Mouse (Mus musculus) myocyte (in vitro differentiated cells): ENCODE data around the gene Trim12a. TPM values are rescaled to one million over a fixed set of nuclear protein-coding genes. Genes with fewer than 3 reads are reported as not detected.
"Not testable (repeated sequence)": the region's sequence is repeated elsewhere in the genome, so short reads cannot be mapped to it uniquely, and the experiment has no call there.

Experiments used
- H3K27me3 ChIP-seq: one replicate; pipeline ENCODE4 v1.6.1; 2011; ENCODE audit not compliant: control insufficient read depth, insufficient read depth, insufficient read length
- H3K36me3 ChIP-seq: one replicate; pipeline ENCODE4 v1.6.1; 2011; ENCODE audit not compliant: control insufficient read depth, insufficient read depth
- H3K4me2 ChIP-seq: one replicate; pipeline ENCODE4 v1.6.1; 2011; ENCODE audit warnings: low read depth, control low read depth
- H3K4me3 ChIP-seq: one replicate; pipeline ENCODE4 v1.5.1; 2011; ENCODE audit warnings: mild to moderate bottlenecking, control low read depth, moderate library complexity
- H3K79me2 ChIP-seq: one replicate; pipeline ENCODE4 v1.6.1; 2011; ENCODE audit not compliant: control insufficient read depth, insufficient read depth
- H3ac ChIP-seq: one replicate; pipeline ENCODE4 v1.6.1; 2011; ENCODE audit not compliant: control insufficient read depth, insufficient read length
- E2F4 ChIP-seq: IDR thresholded peaks from one replicate; pipeline ENCODE4 v1.6.1; 2011; ENCODE audit warnings: mild to moderate bottlenecking, control low read depth, moderate library complexity; ENCODE audit not compliant: insufficient read depth
- MAX ChIP-seq: IDR thresholded peaks from one replicate; pipeline ENCODE4 v1.6.1; 2011; ENCODE audit warnings: low read depth, mild to moderate bottlenecking, control low read depth
- MYOD1 ChIP-seq, 3 experiments: IDR thresholded peaks; one replicate each; pipeline ENCODE4 v1.6.1; 2011; ENCODE audit warnings: control low read depth in 2 of 3, low read depth in 2 of 3, mild to moderate bottlenecking in 2 of 3, moderate library complexity in 1 of 3; ENCODE audit not compliant: insufficient read length in 2 of 3, control insufficient read depth in 1 of 3
- MYOG ChIP-seq, 3 experiments: IDR thresholded peaks; one replicate each; pipeline ENCODE4 v1.6.1; 2011; ENCODE audit warnings: control low read depth in 2 of 3, low read depth in 2 of 3, mild to moderate bottlenecking in 2 of 3; ENCODE audit not compliant: insufficient read length in 2 of 3, control insufficient read depth in 1 of 3, insufficient read depth in 1 of 3
- POLR2AphosphoS2 ChIP-seq: IDR thresholded peaks from one replicate; pipeline ENCODE4 v1.6.1; 2011; ENCODE audit warnings: low read depth, control low read depth; ENCODE audit not compliant: insufficient read length
- REST ChIP-seq: IDR thresholded peaks from one replicate; pipeline ENCODE4 v1.6.1; 2011; ENCODE audit warnings: mild to moderate bottlenecking, control low read depth, moderate library complexity; ENCODE audit not compliant: insufficient read depth, insufficient read length
- SRF ChIP-seq: IDR thresholded peaks from one replicate; pipeline ENCODE4 v1.6.1; 2011; ENCODE audit warnings: low read depth; ENCODE audit not compliant: control insufficient read depth, insufficient read length
- TCF12 ChIP-seq: IDR thresholded peaks from one replicate; pipeline ENCODE4 v1.6.1; 2011; ENCODE audit warnings: mild to moderate bottlenecking, control low read depth; ENCODE audit not compliant: poor library complexity, insufficient read depth, severe bottlenecking
- TCF3 ChIP-seq: IDR thresholded peaks from one replicate; pipeline ENCODE4 v1.6.1; 2011; ENCODE audit warnings: low read depth, control low read depth; ENCODE audit not compliant: insufficient read length
- USF1 ChIP-seq: IDR thresholded peaks from one replicate; pipeline ENCODE4 v1.6.1; 2011; ENCODE audit warnings: low read depth, mild to moderate bottlenecking, control low read depth, moderate library complexity
- polyA plus RNA-seq: library from polyadenylated mRNA; unstranded; fragments of >200 nt; fragmentation: generic; extraction: Trizol; gene quantifications from one replicate; pipeline ENCODE4 v1.2.1, GENCODE M21; 2012; ENCODE audit warnings: missing spikeins

Trim12a gene
- polyA plus RNA-seq, 1 experiment: not detected

DNA sequence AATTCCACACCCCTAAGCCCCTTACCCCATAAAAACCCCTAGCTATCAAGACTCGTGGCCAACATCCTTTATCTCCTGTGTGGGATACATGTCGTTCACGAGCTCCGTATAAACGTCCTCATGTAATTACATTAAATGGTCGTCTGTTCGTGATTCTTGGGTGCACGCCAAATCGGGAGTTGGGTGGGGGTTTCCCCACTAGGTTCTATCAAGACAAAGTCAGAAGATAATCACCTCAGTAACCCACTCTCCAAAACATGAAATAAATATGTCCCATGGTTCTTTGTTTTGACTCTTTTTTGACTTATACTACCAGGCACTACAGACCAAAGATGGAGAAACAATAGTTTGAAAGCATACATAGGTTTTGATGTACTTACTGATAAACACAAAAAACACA lies 6.8 kb upstream of the Trim12a start:
- H3K4me2 ChIP-seq: no peak overlapping the region
- H3K36me3 ChIP-seq: no peaks in the 10 kb centered on the region
- no peak overlapping the region for H3K4me3 ChIP-seq
- H3K27me3 ChIP-seq: no peaks in the 10 kb centered on the region
- H3K79me2 ChIP-seq: no peaks in the 10 kb centered on the region
- H3ac ChIP-seq: no peak overlapping the region
- no peak for TF ChIP-seq MAX
- no peak for TF ChIP-seq TCF3

DNA sequence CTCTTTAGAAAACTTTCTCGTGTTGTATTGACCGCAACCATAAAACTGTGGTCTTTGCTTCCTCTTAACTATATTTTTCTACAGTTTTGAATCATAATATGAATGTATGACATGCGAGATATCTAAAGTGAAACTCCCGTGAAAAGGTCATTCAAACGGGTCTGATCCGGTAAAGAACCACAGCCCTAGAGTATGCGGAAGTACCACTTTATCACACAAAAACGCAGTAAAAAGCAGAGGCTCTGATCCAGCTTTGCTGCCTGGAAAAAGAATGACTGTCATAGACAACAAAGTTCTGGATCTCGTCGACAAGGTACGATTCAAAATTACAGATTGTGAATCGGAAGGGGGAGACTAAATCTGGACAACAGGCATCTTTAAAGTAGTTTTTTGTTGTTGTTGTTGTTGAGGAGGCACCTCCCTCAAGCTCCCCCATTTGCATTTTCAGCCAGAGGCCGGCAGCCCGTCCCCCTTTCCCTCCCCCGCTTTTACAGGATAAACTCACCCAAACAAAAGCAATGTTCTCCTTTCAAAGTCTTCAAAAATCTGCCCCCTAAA lies 391 bp downstream of the Trim12a start:
- Histone ChIP-seq H3K4me3 (no peak overlapping the region), H3K36me3 (no peaks in the 10 kb centered on the region), H3ac (no peak overlapping the region), H3K4me2 (no peak overlapping the region), H3K79me2 (no peaks in the 10 kb centered on the region), H3K27me3 (no peaks in the 10 kb centered on the region)
- TF ChIP-seq MAX (no peak), USF1 (no peak), TCF12 (no peak), POLR2AphosphoS2 (no peak)

DNA sequence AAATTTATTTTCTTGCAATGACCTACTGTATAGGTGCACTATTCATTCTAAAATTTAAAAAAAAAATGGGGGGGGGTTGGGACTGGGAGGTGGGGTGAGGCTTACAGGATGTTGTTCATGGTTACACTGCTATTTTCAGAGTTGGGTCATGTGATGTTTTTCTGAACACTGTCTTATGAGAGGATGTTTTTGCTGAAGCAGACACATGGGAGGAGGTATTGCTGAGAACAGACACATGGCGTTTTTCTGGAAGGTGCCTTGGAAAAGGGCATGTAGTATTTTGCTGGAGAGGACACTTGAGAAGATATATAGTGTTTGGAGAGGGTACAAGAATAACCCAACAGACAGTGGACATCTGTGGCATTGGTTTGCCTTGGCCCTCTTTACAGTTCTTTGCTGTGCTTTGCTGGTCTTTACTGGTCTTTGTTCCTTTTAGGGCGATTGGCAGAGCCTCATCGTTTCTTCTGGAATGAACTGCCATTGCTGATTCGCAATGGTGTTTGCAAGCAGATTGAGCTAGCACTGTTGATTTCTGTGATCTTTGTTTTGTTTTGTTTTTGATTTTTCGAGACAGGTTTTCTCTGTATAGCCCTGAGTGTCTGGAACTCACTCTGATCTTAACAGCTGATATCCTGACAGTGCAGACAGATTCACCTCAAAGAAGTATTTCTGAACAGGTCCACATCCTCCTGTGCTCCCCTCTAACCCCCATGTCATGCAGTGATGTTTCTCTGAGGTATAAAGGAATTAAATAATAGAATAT lies 23.4 kb downstream of the Trim12a start:
- H3K79me2 ChIP-seq: no peaks in the 10 kb centered on the region
- H3K36me3 ChIP-seq: no peaks in the 10 kb centered on the region
- TF ChIP-seq MYOG (IDR thresholded peaks at IDR 0.05; ENCODE audit: control insufficient read depth in 1 of 3, insufficient read depth in 1 of 3, insufficient read length in 2 of 3, low read depth in 2 of 3) (no peak), MYOD1 (IDR thresholded peaks at IDR 0.05; ENCODE audit: control insufficient read depth in 1 of 3, insufficient read length in 2 of 3, low read depth in 2 of 3) (no peak), REST (no peak), POLR2AphosphoS2 (no peak), E2F4 (no peak), USF1 (no peak), SRF (no peak), TCF12 (no peak)
- no peaks in the 10 kb centered on the region for H3K27me3 ChIP-seq
- no peak overlapping the region for H3K4me3 ChIP-seq
- H3K4me2 ChIP-seq: no peak overlapping the region
- no peak overlapping the region for H3ac ChIP-seq

DNA sequence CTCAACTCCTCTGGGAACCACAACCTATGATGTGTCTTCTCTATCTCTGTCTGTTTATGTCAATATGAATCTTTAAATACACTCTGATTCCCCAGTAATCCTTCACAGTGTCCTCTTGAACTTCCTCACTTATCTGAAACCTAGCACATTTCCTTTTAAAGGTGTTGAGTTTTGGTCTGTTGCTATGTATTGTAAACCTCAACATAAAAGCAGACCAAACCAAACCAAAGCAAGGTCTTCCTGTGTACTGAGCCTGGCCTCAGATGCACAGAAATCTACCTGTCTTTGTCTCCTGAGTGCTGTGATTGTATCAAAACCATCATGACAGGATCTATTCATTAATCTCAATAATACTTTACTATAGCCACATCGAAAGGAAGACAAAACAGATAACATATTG lies 24.6 kb downstream of the Trim12a start:
- H3K36me3 ChIP-seq: no peaks in the 10 kb centered on the region
- H3K79me2 ChIP-seq: no peaks in the 10 kb centered on the region
- no peaks in the 10 kb centered on the region for H3K27me3 ChIP-seq
- H3K4me2 ChIP-seq: no peak overlapping the region
- no peak overlapping the region for H3K4me3 ChIP-seq
- H3ac ChIP-seq: no peak overlapping the region
- no peak for TF ChIP-seq MYOD1 (IDR thresholded peaks at IDR 0.05; ENCODE audit: control insufficient read depth in 1 of 3, insufficient read length in 2 of 3, low read depth in 2 of 3)
- TF ChIP-seq REST: no peak
- TF ChIP-seq POLR2AphosphoS2: no peak
- no peak for TF ChIP-seq USF1
- TF ChIP-seq TCF12: no peak
- TF ChIP-seq TCF3: no peak
- TF ChIP-seq MYOG (IDR thresholded peaks at IDR 0.05; ENCODE audit: control insufficient read depth in 1 of 3, insufficient read depth in 1 of 3, insufficient read length in 2 of 3, low read depth in 2 of 3): no peak
- TF ChIP-seq SRF: no peak

DNA sequence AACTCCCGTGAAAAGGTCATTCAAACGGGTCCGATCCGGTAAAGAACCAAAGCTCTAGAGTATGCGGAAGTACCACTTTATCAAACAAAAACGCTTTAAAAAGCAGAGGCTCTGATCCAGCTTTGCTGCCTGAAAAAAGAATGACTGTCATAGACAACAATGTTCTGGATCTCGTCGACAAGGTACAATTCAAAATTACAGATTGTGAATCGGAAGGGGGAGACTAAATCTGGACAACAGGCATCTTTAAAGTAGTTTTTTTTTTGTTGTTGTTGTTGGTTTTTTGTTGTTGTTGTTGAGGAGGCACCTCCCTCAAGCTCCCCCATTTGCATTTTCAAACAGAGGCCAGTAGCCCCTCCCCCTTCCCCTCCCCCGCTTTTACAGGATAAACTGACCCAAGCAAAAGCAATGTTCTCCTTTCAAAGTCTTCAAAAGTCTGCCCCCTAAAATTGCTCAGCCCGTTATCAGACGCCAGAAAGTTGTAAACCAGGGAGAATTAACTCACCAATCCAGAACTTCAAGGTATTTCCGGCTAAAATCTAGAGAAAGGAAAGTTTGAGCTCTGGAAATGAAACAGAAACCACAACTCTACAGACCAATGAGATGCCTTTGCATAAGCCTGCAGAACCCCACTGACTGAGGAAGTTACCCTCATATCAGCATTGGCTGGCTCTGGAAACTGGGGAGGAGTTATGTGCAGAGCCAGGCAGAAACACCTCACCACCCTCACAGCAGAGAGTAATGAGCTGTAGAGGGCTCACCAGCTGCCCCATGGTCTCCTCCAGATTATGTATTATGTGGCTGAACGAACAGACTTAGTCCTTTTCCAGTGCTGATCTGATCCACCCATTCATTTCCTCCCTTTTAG lies 27.5 kb downstream of the Trim12a start, which contains the start of gene Trim5:
Trim5 (minus strand) TSS at position 519 of the 868 bp plus-strand sequence.
- not testable (repeated sequence) for H3K36me3 ChIP-seq, H3K4me3 ChIP-seq

DNA sequence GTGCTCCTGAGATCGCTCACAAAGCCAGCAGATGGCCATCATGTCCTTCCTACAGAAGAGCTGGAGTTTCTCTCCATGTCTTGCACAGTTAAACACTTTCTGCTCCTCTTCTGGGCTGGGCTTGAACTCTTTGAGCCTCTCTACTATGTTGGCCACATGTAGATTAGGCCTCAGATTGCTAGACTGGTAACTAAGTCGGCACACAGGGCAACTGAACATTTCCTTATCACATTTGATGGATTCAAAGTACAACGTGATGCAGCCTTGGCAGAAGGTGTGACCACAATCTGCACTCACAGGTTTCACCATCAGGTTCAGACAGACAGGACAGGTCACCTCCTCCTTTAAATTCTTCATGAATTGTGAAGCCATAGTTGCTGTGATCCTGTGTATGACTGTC lies 35.9 kb downstream of the Trim12a start:
- H3K36me3 ChIP-seq, H3K79me2 ChIP-seq, H3K27me3 ChIP-seq, H3K4me2 ChIP-seq, H3K4me3 ChIP-seq, H3ac ChIP-seq: not testable (repeated sequence)

More for the DNA sequence above, 27.5 kb downstream of the Trim12a start, which contains the start of gene Trim5:
- H3ac ChIP-seq, H3K4me2 ChIP-seq, H3K79me2 ChIP-seq, H3K27me3 ChIP-seq: not testable (repeated sequence)

DNA sequence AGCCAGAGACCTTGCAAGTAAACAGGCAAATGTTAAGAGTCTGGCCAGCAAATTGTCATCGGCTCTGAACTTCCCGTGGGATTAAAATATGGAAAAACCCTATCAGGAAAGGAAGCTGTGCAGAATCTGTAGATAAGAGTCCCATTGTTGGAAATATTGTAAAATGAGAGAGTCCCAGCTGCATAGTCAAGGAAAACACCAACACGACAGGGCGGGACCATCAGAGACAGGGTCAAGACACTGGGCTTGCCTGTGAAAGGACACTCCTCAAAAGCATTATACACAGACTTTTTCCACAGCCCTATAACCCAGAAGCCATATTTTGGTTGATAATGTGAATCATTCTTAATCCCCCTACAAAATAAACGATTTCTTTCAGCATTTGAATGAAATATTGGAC lies 49.9 kb downstream of the Trim12a start:
- not testable (repeated sequence) for H3K4me2 ChIP-seq, H3K36me3 ChIP-seq, H3ac ChIP-seq, H3K4me3 ChIP-seq, H3K27me3 ChIP-seq, H3K79me2 ChIP-seq

DNA sequence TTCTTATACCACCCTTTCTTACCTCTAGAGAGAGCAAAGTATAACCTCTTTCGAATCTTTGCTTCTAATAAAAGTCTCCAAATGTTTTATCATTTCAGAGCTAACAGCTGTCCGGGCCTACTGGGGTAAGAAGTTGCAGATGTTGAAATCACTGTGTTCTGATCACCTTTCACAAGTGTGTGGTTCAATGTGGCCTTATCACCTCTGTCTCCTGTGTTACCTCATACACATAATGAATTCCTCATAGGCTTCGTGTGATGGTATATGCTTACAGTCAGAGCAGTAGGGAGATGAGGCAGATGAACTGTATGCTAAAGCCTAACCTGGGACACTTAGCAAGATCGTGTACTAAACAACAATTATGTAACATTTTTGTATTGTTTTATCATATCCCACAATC lies 54.9 kb downstream of the Trim12a start:
- H3ac ChIP-seq: not testable (repeated sequence)

More for the DNA sequence above, 54.9 kb downstream of the Trim12a start:
- not testable (repeated sequence) for H3K4me3 ChIP-seq, H3K4me2 ChIP-seq, H3K36me3 ChIP-seq, H3K79me2 ChIP-seq, H3K27me3 ChIP-seq
